Mouse (Mus musculus): ENCODE data around the gene Gm17402. TPM values are rescaled to one million over a fixed set of nuclear protein-coding genes. Genes with fewer than 3 reads are reported as not detected.

Gm17402 gene
- polyA plus RNA-seq, 1 experiment from 2014 or later, result not detected

DNA sequence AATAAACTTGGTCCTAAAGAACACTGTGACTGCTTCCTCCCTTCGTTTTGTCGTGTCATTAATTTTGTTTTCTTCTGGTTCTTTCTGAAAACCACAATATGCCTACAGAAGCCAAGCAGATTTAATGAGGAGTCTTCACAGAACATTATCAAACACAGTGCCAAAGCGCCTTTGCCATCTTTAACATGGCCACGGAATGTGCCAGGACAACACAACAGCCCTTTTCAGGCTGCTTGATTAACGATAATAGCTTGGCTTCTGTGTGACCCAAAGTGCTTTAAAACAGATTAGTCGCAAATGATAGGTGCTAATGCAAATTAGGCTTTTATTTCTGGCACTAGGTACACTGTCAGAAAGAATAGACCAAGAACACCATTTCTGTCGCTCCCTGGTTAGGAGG, 16.6 kb downstream of the Gm17402 start:
- 80% methylated on average over 7 of the region's 7 CpGs for WGBS
- Histone ChIP-seq H3K36me3 (ENCODE audit: control insufficient read depth, insufficient read depth, low read length) (no peaks in the 10 kb centered on the region), H3K9ac (ENCODE audit: low read length) (no peak overlapping the region), H3K4me2 (ENCODE audit: low read depth, low read length) (no peak overlapping the region), H3K27me3 (ENCODE audit: control insufficient read depth, insufficient read depth, low read depth, low read length) (no peaks in the 10 kb centered on the region), H3K4me1 (replicated peaks; ENCODE audit: control insufficient read depth, insufficient read depth, low read length) (no peaks in the 10 kb centered on the region), H3K9me3 (ENCODE audit: control insufficient read depth, low read length) (no peaks in the 10 kb centered on the region), H3K27ac (ENCODE audit: low read length) (no peak overlapping the region), H3K4me3 (ENCODE audit: low read length) (no peak overlapping the region)
- ATAC-seq (ENCODE audit: low read depth), result no peak

DNA sequence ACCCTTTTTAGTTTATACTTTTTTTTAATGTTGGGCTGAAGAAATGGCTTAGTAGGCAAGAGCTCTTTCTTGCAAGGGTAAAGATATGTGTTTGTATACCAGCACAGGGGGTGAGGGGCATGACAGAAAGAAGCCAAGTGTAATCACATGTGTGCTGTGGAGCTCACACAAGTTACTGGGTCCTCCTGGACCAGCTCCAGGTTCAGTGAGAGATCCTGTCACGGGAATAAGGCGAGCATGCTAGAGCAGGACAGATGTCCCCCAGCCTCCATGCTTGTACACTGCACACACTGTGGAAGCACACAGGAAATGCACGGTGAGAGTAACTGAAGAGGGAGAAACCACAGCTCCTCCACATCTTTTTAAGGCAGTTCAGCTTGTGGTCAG, 22.2 kb downstream of the Gm17402 start:
- Histone ChIP-seq H3K9me3 (ENCODE audit: control insufficient read depth, low read length) (no peaks in the 10 kb centered on the region), H3K4me3 (ENCODE audit: low read length) (no peak overlapping the region), H3K9ac (ENCODE audit: low read length) (no peak overlapping the region), H3K4me1 (replicated peaks; ENCODE audit: control insufficient read depth, insufficient read depth, low read length) (no peaks in the 10 kb centered on the region), H3K27me3 (ENCODE audit: control insufficient read depth, insufficient read depth, low read depth, low read length) (no peaks in the 10 kb centered on the region), H3K27ac (ENCODE audit: low read length) (no peak overlapping the region), H3K36me3 (ENCODE audit: control insufficient read depth, insufficient read depth, low read length) (no peaks in the 10 kb centered on the region), H3K4me2 (ENCODE audit: low read depth, low read length) (no peak overlapping the region)
- 0 out of 2 replicates have a peak, but pooled peaks have one; percentile 10 for ATAC-seq (ENCODE audit: low read depth)
- WGBS, result 79% methylated on average over 3 of the region's 3 CpGs

DNA sequence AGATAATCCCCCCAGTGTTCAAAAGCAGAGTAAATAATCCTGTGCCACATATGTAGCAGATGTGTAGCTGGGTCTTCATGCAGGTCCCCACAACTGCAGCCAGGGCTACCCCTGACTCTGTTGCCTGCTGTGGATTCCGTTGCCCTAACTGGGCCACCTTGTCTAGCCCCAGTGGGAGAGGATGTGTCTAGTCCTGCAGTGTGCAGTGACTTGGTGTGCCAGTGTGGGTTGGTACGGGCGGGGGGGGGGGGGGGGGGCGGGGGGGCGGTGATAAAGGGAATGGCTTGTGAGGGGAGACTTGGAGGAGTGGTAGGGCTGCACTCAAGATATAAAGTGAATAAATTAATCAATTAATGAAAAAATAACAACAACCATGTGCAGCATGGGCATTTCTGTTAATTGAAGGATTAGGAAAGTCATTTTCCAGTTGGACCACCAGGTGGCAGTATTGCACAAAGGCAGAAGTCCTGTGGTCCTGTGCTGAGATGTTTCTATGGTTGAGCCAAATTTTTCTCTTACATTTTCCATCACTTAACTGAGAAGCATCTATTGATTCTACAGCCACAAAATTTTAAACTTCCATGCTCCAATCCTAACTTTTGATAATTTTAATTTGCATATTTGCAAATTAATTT, 22.7 kb downstream of the Gm17402 start:
- Histone ChIP-seq H3K9ac (ENCODE audit: low read length) (no peak overlapping the region), H3K4me2 (ENCODE audit: low read depth, low read length) (no peak overlapping the region), H3K36me3 (ENCODE audit: control insufficient read depth, insufficient read depth, low read length) (no peaks in the 10 kb centered on the region), H3K4me3 (ENCODE audit: low read length) (no peak overlapping the region), H3K27me3 (ENCODE audit: control insufficient read depth, insufficient read depth, low read depth, low read length) (no peaks in the 10 kb centered on the region), H3K4me1 (replicated peaks; ENCODE audit: control insufficient read depth, insufficient read depth, low read length) (no peaks in the 10 kb centered on the region), H3K9me3 (ENCODE audit: control insufficient read depth, low read length) (no peaks in the 10 kb centered on the region), H3K27ac (ENCODE audit: low read length) (no peak overlapping the region)
- no peak for ATAC-seq (ENCODE audit: low read depth)
- WGBS, result 29% methylated on average over 2 of the region's 5 CpGs

GRCm38 (mm10) chr3:67351406-67352127, 23.4 kb downstream of the Gm17402 start:
- Histone ChIP-seq H3K9me3 (ENCODE audit: control insufficient read depth, low read length) (no peaks in the 10 kb centered on the region), H3K4me1 (replicated peaks; ENCODE audit: control insufficient read depth, insufficient read depth, low read length) (no peaks in the 10 kb centered on the region), H3K4me3 (ENCODE audit: low read length) (no peak overlapping the region), H3K27me3 (ENCODE audit: control insufficient read depth, insufficient read depth, low read depth, low read length) (no peaks in the 10 kb centered on the region), H3K4me2 (ENCODE audit: low read depth, low read length) (no peak overlapping the region), H3K27ac (ENCODE audit: low read length) (no peak overlapping the region), H3K9ac (ENCODE audit: low read length) (no peak overlapping the region), H3K36me3 (ENCODE audit: control insufficient read depth, insufficient read depth, low read length) (no peaks in the 10 kb centered on the region)
- 76% methylated on average over 12 of the region's 12 CpGs for WGBS
- ATAC-seq (ENCODE audit: low read depth), result no peak

DNA sequence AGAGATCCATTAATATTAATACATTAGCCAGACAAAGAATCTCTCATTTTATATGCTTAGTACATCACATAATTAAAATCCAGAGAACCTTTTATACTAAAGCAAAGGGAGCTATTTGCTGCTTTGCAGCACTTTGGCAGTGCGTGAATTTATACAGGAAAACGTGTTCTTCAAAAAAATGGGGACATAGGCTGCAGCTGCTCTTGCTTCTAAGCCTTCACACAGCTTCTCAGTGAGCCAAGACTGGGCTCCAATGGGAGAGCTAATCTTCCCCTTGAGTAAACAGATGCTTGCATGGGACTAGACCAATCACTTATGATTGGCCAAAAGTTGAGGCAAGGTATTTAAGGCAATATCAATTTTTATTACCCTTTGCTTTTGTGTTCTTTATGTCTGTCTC, 28.3 kb downstream of the Gm17402 start:
- WGBS, result 68% methylated on average over 2 of the region's 2 CpGs

DNA sequence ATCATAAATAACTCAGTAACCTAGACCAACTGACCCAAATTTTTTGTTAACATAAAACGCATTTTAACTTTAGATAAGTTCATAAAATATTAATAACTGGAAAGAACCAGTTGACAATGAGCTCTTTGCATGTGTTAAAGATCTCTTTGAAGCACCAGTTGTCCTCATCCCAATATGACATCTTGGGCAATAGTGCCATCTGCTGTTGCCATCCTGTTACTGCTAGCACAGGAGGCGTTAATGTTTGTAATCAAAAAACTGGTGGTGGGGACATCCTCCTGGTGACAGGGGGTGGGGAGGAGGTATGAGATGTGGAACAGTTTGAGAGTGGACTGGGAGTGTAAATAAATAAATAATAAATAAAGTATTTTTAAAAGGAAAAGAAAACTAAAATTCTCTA, 30.4 kb downstream of the Gm17402 start:
- Histone ChIP-seq H3K4me1 (replicated peaks; ENCODE audit: control insufficient read depth, insufficient read depth, low read length) (no peaks in the 10 kb centered on the region), H3K27ac (ENCODE audit: low read length) (no peak overlapping the region), H3K4me3 (ENCODE audit: low read length) (no peak overlapping the region), H3K27me3 (ENCODE audit: control insufficient read depth, insufficient read depth, low read depth, low read length) (no peaks in the 10 kb centered on the region), H3K9me3 (ENCODE audit: control insufficient read depth, low read length) (no peaks in the 10 kb centered on the region), H3K9ac (ENCODE audit: low read length) (no peak overlapping the region), H3K4me2 (ENCODE audit: low read depth, low read length) (no peak overlapping the region), H3K36me3 (ENCODE audit: control insufficient read depth, insufficient read depth, low read length) (no peaks in the 10 kb centered on the region)
- no peak for ATAC-seq (ENCODE audit: low read depth)
- WGBS, result 4% methylated on average over 2 of the region's 2 CpGs

More for the DNA sequence above, 28.3 kb downstream of the Gm17402 start:
- H3K4me1 ChIP-seq (replicated peaks; ENCODE audit: control insufficient read depth, insufficient read depth, low read length), result no peaks in the 10 kb centered on the region
- H3K27ac ChIP-seq (ENCODE audit: low read length), result no peak overlapping the region
- H3K27me3 ChIP-seq (ENCODE audit: control insufficient read depth, insufficient read depth, low read depth, low read length), result no peaks in the 10 kb centered on the region
- H3K4me2 ChIP-seq (ENCODE audit: low read depth, low read length), result no peak overlapping the region
- no peak overlapping the region for H3K4me3 ChIP-seq (ENCODE audit: low read length)
- ATAC-seq (ENCODE audit: low read depth), result no peak
- no peaks in the 10 kb centered on the region for H3K36me3 ChIP-seq (ENCODE audit: control insufficient read depth, insufficient read depth, low read length)
- H3K9me3 ChIP-seq (ENCODE audit: control insufficient read depth, low read length), result no peaks in the 10 kb centered on the region
- H3K9ac ChIP-seq (ENCODE audit: low read length), result no peak overlapping the region

GRCm38 (mm10) chr3:67343004-67343662, 31.8 kb downstream of the Gm17402 start:
- Histone ChIP-seq H3K4me2 (ENCODE audit: low read depth, low read length) (no peak overlapping the region), H3K36me3 (ENCODE audit: control insufficient read depth, insufficient read depth, low read length) (no peaks in the 10 kb centered on the region), H3K27me3 (ENCODE audit: control insufficient read depth, insufficient read depth, low read depth, low read length) (no peaks in the 10 kb centered on the region), H3K27ac (ENCODE audit: low read length) (no peak overlapping the region), H3K4me3 (ENCODE audit: low read length) (no peak overlapping the region), H3K4me1 (replicated peaks; ENCODE audit: control insufficient read depth, insufficient read depth, low read length) (no peaks in the 10 kb centered on the region), H3K9ac (ENCODE audit: low read length) (no peak overlapping the region), H3K9me3 (ENCODE audit: control insufficient read depth, low read length) (no peaks in the 10 kb centered on the region)
- 57% methylated on average over 5 of the region's 5 CpGs for WGBS
- ATAC-seq (ENCODE audit: low read depth), result no peak

- no peak overlapping the region for H3K9ac ChIP-seq (ENCODE audit: low read length)
- H3K27me3 ChIP-seq (ENCODE audit: control insufficient read depth, insufficient read depth, low read depth, low read length), result no peaks in the 10 kb centered on the region
- H3K27ac ChIP-seq (ENCODE audit: low read length), result no peak overlapping the region
- no peak overlapping the region for H3K4me2 ChIP-seq (ENCODE audit: low read depth, low read length)
- ATAC-seq (ENCODE audit: low read depth), result no peak
- H3K36me3 ChIP-seq (ENCODE audit: control insufficient read depth, insufficient read depth, low read length), result no peaks in the 10 kb centered on the region
- no peaks in the 10 kb centered on the region for H3K4me1 ChIP-seq (replicated peaks; ENCODE audit: control insufficient read depth, insufficient read depth, low read length)
- no peaks in the 10 kb centered on the region for H3K9me3 ChIP-seq (ENCODE audit: control insufficient read depth, low read length)
- no peak overlapping the region for H3K4me3 ChIP-seq (ENCODE audit: low read length)
- 66% methylated on average over 7 of the region's 7 CpGs for WGBS
These were observed 34.0 kb downstream of the Gm17402 start for GRCm38 (mm10) chr3:67340921-67341320.

GRCm38 (mm10) chr3:67339558-67339957, 35.4 kb downstream of the Gm17402 start:
- no peaks in the 10 kb centered on the region for H3K4me1 ChIP-seq (replicated peaks; ENCODE audit: control insufficient read depth, insufficient read depth, low read length)
- H3K27ac ChIP-seq (ENCODE audit: low read length), result no peak overlapping the region
- no peak overlapping the region for H3K4me3 ChIP-seq (ENCODE audit: low read length)
- no peak overlapping the region for H3K4me2 ChIP-seq (ENCODE audit: low read depth, low read length)
- H3K9ac ChIP-seq (ENCODE audit: low read length), result no peak overlapping the region
- no peaks in the 10 kb centered on the region for H3K27me3 ChIP-seq (ENCODE audit: control insufficient read depth, insufficient read depth, low read depth, low read length)
- no peaks in the 10 kb centered on the region for H3K9me3 ChIP-seq (ENCODE audit: control insufficient read depth, low read length)
- no peaks in the 10 kb centered on the region for H3K36me3 ChIP-seq (ENCODE audit: control insufficient read depth, insufficient read depth, low read length)
- ATAC-seq (ENCODE audit: low read depth), result no peak
- 34% methylated on average over 3 of the region's 3 CpGs for whole genome bisulfite sequencing

Data from lung, embryonic 16.5 days (tissue).